Mouse (Mus musculus) megakaryocyte-erythroid progenitor cell, adult 5-6 weeks (primary cell): ENCODE results near the gene Kif13a. TPM values are rescaled to one million over a fixed set of nuclear protein-coding genes. Genes with fewer than 3 reads are reported as not detected.
A peak's percentile ranks its signal among the peaks of the same experiment; 100 is the strongest.

Experiments
- ATAC-seq: replicated peaks from 2 replicates; pipeline ENCODE4 v1.8.0; 2016; ENCODE audit warnings: mild to moderate bottlenecking, inconsistent platforms; ENCODE audit not compliant: severe bottlenecking, poor library complexity, low FRiP score, low TSS enrichment
- total RNA-seq, 2 experiments: library from RNA; stranded (forward) in 1 of 2; stranded (reverse) in 1 of 2; fragments of 200-1000, 215-1000 nt in 1 of 2; fragments of >200 nt in 1 of 2; fragmentation: Nextera tagmentation in 1 of 2; gene quantifications; 2 replicates each; pipeline ENCODE4 v1.2.3; 2014 to 2017

Kif13a gene
- 15.0 and 21.6 TPM in 2 replicates for total RNA-seq (2014; fragmentation: Nextera tagmentation)
- total RNA-seq (2017): 24.7 and 35.3 TPM in 2 replicates

DNA sequence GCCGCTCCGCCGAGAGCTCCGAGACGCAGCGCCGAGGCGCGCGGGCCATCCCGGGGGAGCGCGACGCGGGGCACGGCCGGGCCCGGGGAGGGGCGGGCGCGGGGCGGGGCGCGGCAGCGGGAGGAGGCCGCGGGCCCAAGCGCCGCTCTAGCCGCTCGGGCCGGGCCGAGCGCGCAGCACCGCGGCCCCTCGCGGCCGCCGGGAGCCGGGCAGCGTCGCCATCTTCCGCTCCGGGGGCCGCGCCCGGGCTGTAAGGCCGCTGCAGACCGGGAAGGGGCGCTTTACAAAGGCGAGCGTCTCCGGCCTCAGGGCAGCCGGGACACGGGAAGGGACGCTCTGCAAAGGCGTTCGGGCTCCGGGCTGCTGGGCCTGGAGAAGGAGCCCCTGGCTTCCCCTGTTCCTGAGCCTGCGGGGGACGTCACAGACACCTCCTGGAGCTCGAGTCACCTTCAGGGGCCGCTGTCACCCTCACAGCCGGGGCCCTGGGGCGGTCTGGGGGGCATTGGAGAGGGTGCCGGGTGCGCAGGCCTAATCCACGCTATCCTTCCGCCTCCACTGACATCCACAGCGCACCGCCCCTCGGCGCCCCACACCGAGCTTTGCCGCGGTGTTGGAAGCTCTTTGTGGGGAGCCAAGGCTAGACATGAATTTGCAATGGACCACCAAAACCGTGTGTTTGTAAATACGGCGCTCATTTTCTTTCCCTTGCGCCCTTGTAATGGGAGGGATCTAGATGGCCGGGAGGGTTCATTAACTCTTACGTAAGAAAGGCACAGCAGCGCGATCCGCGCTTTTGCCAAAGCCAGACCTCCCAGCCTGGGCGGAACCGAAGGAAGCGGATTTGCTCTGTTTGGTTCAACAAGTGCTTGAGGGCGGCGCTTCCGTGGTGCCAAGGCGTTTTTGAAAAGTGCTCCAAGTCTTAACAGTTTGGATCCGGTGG is at the start of gene Kif13a:
TSS of gene Kif13a (minus strand) at position 149 of the 940 bp plus-strand sequence.
- ATAC-seq: peak; percentile 93

- no peak for ATAC-seq
Observed at GRCm38 (mm10) chr13:46976532-46976931, 46.9 kb upstream of the Kif13a start.

GRCm38 (mm10) chr13:46975930-46976329 is 46.3 kb upstream of the Kif13a start:
- ATAC-seq: no peak

- no peak for ATAC-seq
Observed at GRCm38 (mm10) chr13:46975031-46975551, 45.4 kb upstream of the Kif13a start.

- no peak for ATAC-seq
Observed at GRCm38 (mm10) chr13:46970286-46970945, 40.7 kb upstream of the Kif13a start.

DNA sequence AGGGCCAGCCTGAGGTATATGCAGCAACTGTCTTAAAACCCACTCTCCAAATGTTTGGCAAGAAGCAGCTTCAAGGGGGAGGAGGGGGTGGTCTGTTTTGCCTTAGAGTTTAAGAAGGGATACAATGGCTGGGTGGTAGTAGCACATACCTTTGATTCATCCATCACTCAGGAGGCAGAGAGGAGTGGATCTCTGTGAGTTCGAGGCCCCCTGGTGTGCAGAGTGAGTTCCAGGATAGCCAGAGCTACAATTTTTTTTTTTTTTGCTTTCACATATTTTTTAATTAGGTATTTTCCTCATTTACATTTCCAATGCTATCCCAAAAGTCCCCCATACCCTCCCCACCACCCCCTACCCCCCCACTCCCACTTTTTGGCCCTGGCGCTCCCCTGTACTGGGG is 39.0 kb upstream of the Kif13a start:
- no peak for ATAC-seq

- no peak for ATAC-seq
Observed at GRCm38 (mm10) chr13:46967308-46967707, 37.6 kb upstream of the Kif13a start.

DNA sequence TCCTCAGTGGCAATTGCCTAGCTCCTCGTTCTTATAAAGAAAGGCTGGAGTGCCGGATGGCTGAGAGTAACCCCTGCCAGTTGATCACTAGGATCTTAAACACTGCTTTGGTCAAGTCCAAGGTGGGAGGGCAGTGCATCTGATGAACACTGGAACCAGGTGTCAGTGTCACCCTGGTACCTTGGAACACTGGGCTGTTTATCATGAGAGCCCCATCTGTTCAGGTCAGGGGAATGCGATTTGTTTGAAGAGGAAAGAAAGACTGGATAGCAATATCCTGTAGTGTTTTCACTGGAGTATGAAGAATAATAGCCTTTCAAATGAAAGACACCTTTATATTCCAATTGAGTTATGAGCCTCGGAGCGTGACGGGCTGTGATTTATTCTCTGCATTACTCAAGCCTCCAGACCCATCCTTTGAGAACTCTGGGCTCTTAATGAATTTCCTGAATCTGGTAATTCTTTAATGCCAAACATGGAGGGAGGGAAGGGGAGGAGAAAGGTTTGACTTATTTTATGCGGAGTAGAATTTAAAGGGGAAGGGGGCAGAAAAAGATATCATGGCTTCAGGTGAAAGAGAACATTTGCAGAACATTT is 31.3 kb upstream of the Kif13a start:
- no peak for ATAC-seq

DNA sequence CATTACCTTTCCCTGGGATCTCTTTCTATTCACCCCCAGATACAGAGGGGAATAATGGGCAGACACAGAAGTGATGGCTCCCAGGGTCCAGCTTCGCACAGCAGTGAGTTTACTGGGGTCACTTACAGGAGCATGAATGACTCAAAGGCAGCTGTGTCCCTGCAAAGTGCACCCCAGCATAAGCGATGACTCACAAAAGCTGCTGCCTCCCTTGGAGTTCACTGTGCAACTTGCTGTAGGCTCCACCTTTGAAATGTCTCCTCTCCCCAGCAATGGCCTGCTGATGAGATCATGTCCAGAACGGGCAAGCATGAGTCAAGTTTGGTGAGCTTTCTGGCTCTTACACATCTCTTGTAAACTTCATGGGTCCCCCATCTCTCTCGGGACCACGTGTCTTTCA is 29.5 kb upstream of the Kif13a start:
- ATAC-seq: no peak

DNA sequence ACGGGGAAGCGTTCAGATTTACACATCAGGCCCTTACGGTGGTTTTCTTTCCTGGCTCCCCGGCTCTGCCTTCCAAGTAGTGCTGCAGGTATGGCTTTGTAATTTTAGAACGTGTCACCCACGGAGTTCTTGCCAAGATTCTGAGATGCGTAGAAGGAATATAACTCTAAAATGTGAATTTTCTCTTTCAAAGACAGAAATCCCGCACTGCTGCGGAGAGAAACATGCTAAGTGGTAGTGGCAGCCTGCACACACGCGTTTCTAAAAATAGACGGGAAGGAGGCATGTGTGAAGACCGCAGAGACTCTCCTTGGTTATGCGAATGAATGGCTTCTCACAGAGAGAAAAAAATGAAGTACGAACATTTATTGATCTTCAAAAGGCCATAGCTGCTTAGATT is 21.5 kb upstream of the Kif13a start:
- no peak for ATAC-seq

DNA sequence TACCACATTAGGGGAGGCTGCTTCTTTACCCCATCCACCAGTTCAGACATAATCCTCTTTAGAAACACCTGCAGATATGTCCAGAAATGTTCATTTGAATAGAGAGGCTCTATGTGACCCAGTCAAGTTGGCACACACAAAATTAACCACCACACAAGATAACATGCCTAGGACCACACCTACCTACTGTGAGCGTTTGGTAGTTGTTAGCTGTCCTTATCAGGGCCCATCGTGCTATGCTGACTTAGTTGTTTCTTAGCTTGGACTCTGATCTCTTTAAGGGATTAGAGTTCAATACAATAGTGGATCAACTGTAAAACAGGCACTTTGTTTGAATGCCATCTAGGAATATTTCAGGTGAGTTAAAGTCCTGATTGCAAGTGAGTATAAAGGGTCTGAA is 20.1 kb upstream of the Kif13a start:
- ATAC-seq: peak; percentile 93

GRCm38 (mm10) chr13:46948027-46948426 is 18.4 kb upstream of the Kif13a start:
- ATAC-seq: no peak

DNA sequence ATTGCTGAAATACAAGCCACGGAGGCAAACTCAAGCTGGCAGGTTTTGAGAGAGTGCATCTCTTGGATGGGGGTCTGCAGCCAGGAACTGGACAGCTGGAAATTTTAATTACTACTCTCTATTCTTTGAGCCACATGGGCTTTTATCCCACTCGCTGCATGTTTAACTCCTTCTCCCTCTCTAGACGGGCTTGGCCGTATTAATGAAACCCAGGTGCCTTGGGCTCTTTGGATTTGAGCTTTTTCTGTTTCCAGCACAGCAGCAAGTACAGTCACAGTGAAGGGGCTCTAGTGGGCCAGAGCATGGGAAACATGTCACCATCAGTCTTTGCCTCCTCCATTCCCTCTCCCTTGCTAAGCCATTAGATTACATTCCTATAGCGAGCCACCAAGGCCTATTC is 16.4 kb upstream of the Kif13a start:
- no peak for ATAC-seq

GRCm38 (mm10) chr13:46945256-46945655 is 15.6 kb upstream of the Kif13a start:
- no peak for ATAC-seq

- ATAC-seq: no peak
Observed at GRCm38 (mm10) chr13:46943294-46943693, 13.6 kb upstream of the Kif13a start.

DNA sequence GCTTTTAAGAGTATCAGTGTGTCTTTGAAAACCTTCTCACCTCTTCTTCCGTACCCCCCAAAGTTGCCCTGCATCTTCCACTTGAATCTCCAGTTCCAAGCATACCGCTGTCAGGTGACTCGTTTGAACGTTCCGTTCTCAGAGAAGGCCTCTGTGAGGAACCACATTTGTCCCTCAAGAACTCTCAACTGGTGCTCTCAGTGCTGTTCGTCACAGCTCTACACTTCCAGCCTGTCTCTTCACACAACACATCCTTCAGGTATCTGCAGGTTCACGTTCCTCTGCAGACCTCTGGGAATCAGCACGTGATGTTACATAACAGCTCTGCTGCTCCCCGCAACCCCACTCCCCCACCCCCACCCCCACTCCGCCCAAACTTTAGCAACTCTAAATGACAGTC is 4.4 kb upstream of the Kif13a start:
- ATAC-seq: no peak

GRCm38 (mm10) chr13:46932846-46933245 is 3.2 kb upstream of the Kif13a start:
- ATAC-seq: no peak

DNA sequence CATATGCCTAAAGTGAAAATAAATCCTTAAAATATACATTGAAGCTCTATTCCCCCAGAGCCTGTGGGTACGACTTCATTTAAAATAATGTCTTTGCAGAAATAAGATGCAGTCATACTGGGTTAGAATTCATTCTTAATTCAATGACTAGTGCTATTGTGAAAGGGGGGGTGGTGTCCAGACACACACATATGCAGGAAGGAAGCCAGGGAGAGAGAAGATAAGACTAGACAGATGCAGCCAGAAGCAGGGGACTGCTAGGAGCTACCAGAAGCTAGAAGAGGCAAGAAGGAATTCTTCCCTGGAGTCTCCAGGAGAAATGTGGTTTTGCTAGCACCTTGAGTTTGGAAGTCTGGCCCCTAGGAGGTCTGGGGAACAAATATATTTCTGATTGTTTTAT is 2.4 kb upstream of the Kif13a start:
- ATAC-seq: 0 out of 2 replicates have a peak, but pooled peaks have one; percentile 40

- ATAC-seq: peak; percentile 51
Observed at GRCm38 (mm10) chr13:46930659-46931046, 986 bp upstream of the Kif13a start.
